Mouse (Mus musculus) hindbrain, postnatal 0 days (tissue): ENCODE data around the gene Pcsk5. TPM values are rescaled to one million over a fixed set of nuclear protein-coding genes. Genes with fewer than 3 reads are reported as not detected.

Experiments used
- ATAC-seq: fragments of 200-750 bp; cut with Nextera tagmentation; 2 replicates; pipeline ENCODE4 v1.8.0; 2017; ENCODE audit warnings: mild to moderate bottlenecking, moderate TSS enrichment, moderate library complexity
- DNase-seq: peaks from one replicate; pipeline ENCODE4 v3.0.0-alpha.2; 2015; ENCODE audit warnings: low spot score
- H3K27ac ChIP-seq: fragments of 300-500 bp; sonication (generic); 2 replicates; pipeline ENCODE4 v1.5.1; 2014; ENCODE audit warnings: mild to moderate bottlenecking
- H3K27me3 ChIP-seq: fragments of 300-500 bp; sonication (generic); 2 replicates; pipeline ENCODE4 v1.6.1; 2014; ENCODE audit warnings: low read length, mixed read lengths; ENCODE audit not compliant: insufficient read depth
- H3K36me3 ChIP-seq: fragments of 300-500 bp; sonication (generic); 2 replicates; pipeline ENCODE4 v1.6.1; 2014; ENCODE audit warnings: low read length, mixed read lengths; ENCODE audit not compliant: insufficient read depth
- H3K4me1 ChIP-seq: fragments of 300-500 bp; sonication (generic); 2 replicates; pipeline ENCODE4 v1.6.1; 2014; ENCODE audit warnings: antibody characterized with exemption, low read length, mixed read lengths; ENCODE audit not compliant: insufficient read depth
- H3K4me2 ChIP-seq: fragments of 300-500 bp; sonication (generic); 2 replicates; pipeline ENCODE4 v1.6.1; 2014; ENCODE audit warnings: low read depth, mild to moderate bottlenecking, low read length, moderate library complexity, mixed read lengths
- H3K4me3 ChIP-seq: fragments of 300-500 bp; sonication (generic); 2 replicates; pipeline ENCODE4 v1.5.1; 2014; ENCODE audit warnings: low read length
- H3K9ac ChIP-seq: fragments of 300-500 bp; sonication (generic); replicated peaks from 2 replicates; pipeline ENCODE4 v1.6.1; 2014; ENCODE audit warnings: mild to moderate bottlenecking, low read length, moderate library complexity, mixed read lengths
- H3K9me3 ChIP-seq: fragments of 300-500 bp; sonication (generic); 2 replicates; pipeline ENCODE4 v1.6.1; 2016; ENCODE audit warnings: low read length, mixed read lengths
- CTCF ChIP-seq: IDR thresholded peaks from 2 replicates; pipeline ENCODE4 v1.5.1; 2016; ENCODE audit warnings: antibody characterized with exemption, control low read depth, low read depth
- WGBS: fragments of 180-500 bp; shearing (Covaris S2); extraction: QIAGEN DNeasy Blood & Tissue Kit; methylation state at CpG from one replicate; pipeline ENCODE4 v1.1.7; 2014; 5-methylcytosine and 5-hydroxymethylcytosine counted together
- polyA plus RNA-seq: library from polyadenylated mRNA; unstranded; fragments of >200 nt; fragmentation: Nextera tagmentation; extraction: Ambion mirVana; gene quantifications from 2 replicates; pipeline ENCODE4 v1.2.1, GENCODE M21; 2015
- total RNA-seq: library from RNA; depleted of rRNA; stranded (reverse); fragments of >200 nt; gene quantifications from 2 replicates; pipeline ENCODE4 v1.2.3, GENCODE M21; 2014

Pcsk5 gene
- total and polyA plus RNA-seq, 2 experiments from 2014 or later, result 12.4 to 16.2 TPM

DNA sequence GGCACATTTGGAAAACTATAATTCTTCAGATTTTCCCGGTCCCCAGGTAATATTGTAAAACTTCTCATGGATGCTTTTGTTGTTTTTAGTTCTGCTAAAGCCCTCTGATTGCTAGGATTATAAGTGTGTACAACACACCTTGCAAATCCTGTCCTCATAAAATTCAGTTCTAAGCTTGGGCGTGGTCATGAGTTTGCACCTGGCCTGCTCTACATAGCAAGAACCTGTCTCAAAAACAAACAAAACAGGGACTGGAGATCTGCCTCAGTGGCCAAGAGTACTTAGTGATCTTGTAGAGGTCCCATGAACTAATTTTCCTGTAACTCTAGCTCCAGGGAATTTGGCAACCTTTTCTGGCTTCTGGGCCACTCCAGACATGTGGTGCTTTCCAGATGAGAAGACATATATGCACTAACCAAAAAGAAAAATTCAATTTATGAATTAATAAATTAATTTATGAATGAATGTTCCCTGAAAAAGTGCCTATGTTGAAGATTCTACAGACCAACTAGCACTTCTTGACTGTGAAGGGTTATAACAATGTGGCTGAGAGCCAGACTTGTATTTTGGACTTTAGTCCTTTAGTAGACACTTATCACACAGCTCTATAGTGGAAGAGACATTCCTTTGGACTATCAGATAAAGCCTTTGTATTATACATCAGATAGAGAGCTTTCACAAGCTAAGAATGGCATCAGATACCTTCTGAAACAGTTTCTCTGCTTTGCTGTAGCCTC, 409.4 kb downstream of the Pcsk5 start:
- H3K27me3 ChIP-seq, result no peaks in the 10 kb centered on the region
- TF ChIP-seq CTCF, result no peak
- DNase-seq (no peak), ATAC-seq (no peak)
- no peak overlapping the region for H3K4me2 ChIP-seq
- no peak overlapping the region for H3K27ac ChIP-seq
- H3K9me3 ChIP-seq, result no peaks in the 10 kb centered on the region
- H3K36me3 ChIP-seq, result no peaks in the 10 kb centered on the region
- no peak overlapping the region for H3K4me3 ChIP-seq
- H3K9ac ChIP-seq, result no peak overlapping the region
- H3K4me1 ChIP-seq, result no peaks in the 10 kb centered on the region
- WGBS, result 92% methylated on average over 2 of the region's 2 CpGs

DNA sequence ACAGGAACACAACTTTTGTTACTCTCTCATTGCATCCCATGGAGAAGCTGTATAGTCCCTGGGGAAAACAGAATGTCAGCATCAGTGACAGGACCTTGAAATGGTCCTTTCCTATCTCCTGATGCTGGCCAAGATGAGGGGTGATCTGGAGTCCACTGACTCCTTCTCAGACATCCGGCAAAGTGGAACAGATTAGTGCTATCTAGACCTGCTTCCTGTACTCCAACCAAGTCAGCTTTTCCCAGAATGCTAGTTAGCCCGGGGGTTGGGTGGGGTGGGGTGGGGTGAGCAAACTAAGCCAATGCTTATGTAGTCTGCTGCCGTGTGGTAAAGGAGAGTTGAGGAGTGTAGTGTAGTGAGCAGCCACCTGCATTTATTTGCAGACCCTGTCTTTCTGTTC, 414.1 kb downstream of the Pcsk5 start:
- no peak overlapping the region for H3K4me2 ChIP-seq
- 0 out of 2 replicates have a peak, but pooled peaks cover 2% of the 10 kb centered on the region for H3K4me1 ChIP-seq
- H3K36me3 ChIP-seq, result no peaks in the 10 kb centered on the region
- WGBS, result 89% methylated on average over 3 of the region's 3 CpGs
- TF ChIP-seq CTCF, result no peak
- no peak for DNase-seq
- H3K4me3 ChIP-seq, result no peak overlapping the region
- H3K27me3 ChIP-seq, result no peaks in the 10 kb centered on the region
- no peak overlapping the region for H3K9ac ChIP-seq
- ATAC-seq, result no peak
- no peak overlapping the region for H3K27ac ChIP-seq
- H3K9me3 ChIP-seq, result no peaks in the 10 kb centered on the region

DNA sequence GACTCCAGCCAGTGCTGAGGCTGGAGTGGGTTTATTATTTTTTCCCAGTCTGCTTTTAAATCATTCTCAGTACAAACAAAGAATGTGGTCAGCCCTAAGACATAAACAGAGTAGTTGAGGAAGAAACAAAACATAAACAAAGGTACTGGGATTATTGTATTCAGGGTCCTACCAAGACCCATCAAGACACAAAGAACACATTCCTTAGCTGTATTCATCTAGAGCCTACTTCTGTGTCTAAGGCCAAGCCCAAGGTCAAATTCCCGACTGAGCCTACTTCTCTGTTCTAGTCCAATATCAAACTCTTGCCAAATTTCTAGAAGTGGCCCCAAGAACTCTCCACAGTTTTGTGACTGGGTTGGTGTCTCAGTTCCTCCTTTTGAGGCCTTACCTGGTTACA, 419.6 kb downstream of the Pcsk5 start:
- DNase-seq (no peak), ATAC-seq (no peak)
- Histone ChIP-seq H3K4me3 (no peak overlapping the region), H3K4me1 (0 out of 2 replicates have a peak, but pooled peaks cover 2% of the 10 kb centered on the region), H3K27ac (no peak overlapping the region), H3K9me3 (no peaks in the 10 kb centered on the region), H3K9ac (no peak overlapping the region), H3K36me3 (no peaks in the 10 kb centered on the region), H3K27me3 (no peaks in the 10 kb centered on the region), H3K4me2 (no peak overlapping the region)
- no peak for TF ChIP-seq CTCF
- 72% methylated on average over 1 of the region's 1 CpGs for WGBS

DNA sequence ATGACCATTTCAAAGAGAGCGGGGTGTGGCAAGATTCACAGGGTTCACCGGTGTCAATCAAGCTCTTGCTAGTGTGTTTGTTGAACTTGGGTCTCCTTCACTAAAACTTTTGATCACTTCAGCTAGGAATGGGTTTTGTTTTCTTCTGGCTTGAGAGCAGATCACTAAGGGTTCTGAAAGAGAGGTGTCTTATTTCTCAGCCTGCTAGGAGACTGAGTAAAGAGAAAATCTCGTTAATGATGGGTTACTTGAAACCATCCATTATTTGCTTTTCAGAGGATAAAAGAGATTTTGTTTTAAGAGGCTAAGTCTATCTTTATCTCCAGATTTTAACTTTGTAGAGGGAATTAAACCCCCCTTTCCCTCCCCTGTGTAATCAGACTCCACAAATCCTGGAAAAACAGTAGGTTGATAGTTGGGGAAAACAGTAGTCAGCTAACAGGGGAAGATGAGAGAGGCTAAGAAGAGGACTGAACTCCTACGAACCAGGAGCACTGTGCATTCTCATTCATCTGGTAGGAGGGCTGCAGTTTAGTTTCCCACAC, 424.4 kb downstream of the Pcsk5 start:
- H3K4me2 ChIP-seq, result no peak overlapping the region
- H3K9me3 ChIP-seq, result no peaks in the 10 kb centered on the region
- ATAC-seq (no peak), DNase-seq (no peak)
- H3K27ac ChIP-seq, result no peak overlapping the region
- H3K4me3 ChIP-seq, result no peak overlapping the region
- TF ChIP-seq CTCF, result no peak
- H3K27me3 ChIP-seq, result no peaks in the 10 kb centered on the region
- no peak overlapping the region for H3K9ac ChIP-seq
- no peaks in the 10 kb centered on the region for H3K36me3 ChIP-seq
- 67% methylated on average over 4 of the region's 4 CpGs for whole genome bisulfite sequencing
- no peaks in the 10 kb centered on the region for H3K4me1 ChIP-seq

DNA sequence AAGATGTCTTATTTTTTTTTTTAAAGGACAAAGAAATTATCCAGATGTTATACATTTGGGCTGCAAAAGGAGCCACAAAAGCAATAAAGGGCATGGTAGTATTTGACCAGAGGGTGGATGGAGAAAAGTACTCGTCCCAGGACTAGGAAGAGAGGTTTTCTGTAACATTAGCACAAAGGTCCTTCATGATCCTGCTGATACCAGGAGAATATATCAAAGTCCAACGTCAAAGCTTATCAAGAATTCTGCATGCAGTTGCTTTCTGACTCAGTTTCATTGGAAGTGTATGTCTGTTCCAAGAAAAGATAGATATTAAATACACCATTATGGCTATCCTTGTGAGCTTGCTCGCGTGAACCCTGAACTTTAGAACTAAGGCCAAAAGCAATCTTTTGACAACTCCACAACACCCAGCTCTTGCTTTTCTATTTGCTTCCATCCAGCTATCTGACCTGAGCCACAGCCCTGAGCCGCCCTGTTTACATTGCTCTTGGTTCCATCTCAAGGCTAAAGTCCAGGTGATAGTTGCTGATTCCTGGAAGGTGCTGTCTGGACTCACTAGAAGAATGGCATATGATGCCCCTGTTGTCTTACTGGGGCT, 426.9 kb downstream of the Pcsk5 start:
- Histone ChIP-seq H3K9ac (no peak overlapping the region), H3K27ac (no peak overlapping the region), H3K4me3 (no peak overlapping the region), H3K27me3 (no peaks in the 10 kb centered on the region), H3K4me2 (no peak overlapping the region), H3K36me3 (no peaks in the 10 kb centered on the region), H3K9me3 (no peaks in the 10 kb centered on the region), H3K4me1 (no peaks in the 10 kb centered on the region)
- DNase-seq (no peak), ATAC-seq (no peak)
- WGBS, result 92% methylated on average over 5 of the region's 5 CpGs
- no peak for TF ChIP-seq CTCF

DNA sequence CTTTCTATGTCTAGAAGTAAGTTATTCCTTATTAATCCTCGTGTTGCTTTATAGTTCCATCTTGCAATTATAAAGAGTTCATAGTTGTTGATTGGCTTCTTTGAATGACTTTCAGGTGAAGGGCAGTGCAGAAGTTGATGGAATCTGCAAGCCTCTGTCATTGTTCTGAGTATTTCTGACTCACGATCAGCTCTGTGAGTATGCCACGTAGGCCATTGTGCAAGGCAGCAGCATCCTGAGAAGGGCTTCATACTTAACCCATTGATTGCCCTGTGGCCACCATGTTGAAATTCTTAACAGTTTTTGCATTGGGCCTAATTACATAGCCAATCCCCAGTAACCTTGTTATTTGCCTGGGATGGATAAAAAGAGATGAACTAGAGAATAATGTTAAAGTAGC, 428.1 kb downstream of the Pcsk5 start:
- Histone ChIP-seq H3K4me3 (no peak overlapping the region), H3K27ac (no peak overlapping the region), H3K9ac (no peak overlapping the region), H3K4me2 (no peak overlapping the region), H3K36me3 (no peaks in the 10 kb centered on the region), H3K4me1 (no peaks in the 10 kb centered on the region), H3K9me3 (no peaks in the 10 kb centered on the region), H3K27me3 (no peaks in the 10 kb centered on the region)
- WGBS, result 60% methylated on average over 3 of the region's 3 CpGs
- no peak for DNase-seq
- ATAC-seq, result no peak
- TF ChIP-seq CTCF, result no peak

DNA sequence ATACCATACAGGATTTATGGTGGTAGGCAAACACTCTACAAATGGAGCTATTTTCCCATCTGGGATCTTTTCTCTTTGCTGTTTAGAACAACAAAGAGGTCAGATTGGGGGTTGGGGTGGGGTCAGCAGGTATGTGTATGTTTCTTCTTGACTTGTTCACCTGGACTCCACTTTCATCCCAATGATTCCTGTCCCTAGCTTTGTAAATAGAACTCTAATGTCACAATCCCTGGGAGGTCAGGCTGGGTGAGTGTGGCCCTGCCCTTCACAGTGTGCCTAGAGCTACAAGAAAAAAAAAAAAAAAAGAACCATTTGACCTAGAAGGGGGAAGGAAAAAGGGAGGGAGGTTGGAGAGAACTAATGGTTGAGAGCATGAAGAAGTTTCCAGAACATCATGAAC, 428.8 kb downstream of the Pcsk5 start:
- Histone ChIP-seq H3K4me2 (no peak overlapping the region), H3K27ac (no peak overlapping the region), H3K9ac (no peak overlapping the region), H3K27me3 (no peaks in the 10 kb centered on the region), H3K4me3 (no peak overlapping the region), H3K9me3 (no peaks in the 10 kb centered on the region), H3K4me1 (no peaks in the 10 kb centered on the region), H3K36me3 (no peaks in the 10 kb centered on the region)
- DNase-seq (no peak), ATAC-seq (no peak)
- TF ChIP-seq CTCF, result no peak
